Comparison of ENCODE assay signal across 8 mouse cellular contexts in the genomic region with DNA sequence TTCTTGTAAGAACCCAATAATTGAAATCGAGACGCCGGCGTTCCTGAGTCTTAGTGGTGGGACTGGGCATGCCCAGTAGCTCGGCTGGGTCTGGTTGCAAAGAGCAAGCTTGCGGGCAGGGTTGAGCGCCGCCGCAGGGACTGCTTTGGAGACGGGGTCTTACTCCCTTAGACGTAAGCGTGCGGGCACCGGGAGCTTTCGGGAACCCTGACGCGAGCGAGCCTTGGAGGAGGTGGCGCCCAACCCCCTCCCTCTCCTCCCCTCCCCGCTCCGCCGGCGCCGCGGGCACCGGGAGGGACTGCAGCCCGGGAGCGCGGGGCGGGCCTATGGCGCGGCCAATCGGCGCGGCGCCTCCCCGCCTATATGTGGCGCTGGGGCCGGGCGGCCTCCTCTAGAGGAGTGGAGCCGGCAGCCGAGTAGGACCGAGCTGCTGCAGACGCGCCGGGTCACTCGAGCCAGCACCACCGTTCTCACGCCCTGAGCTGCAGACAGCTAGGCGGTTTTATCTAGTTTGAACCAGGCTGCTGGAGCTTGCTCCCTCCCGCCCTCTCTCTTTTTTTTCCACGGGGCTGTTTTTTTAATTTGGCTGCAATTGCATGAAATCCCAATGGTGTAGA. TPM values are rescaled to one million over a fixed set of nuclear protein-coding genes. Genes with fewer than 3 reads are reported as not detected.
DNase-seq lines count a peak whose midpoint lies in the region; ATAC-seq lines count a peak whose summit lies in the region.

No protein-coding gene starts in this region.

- H3K9ac ChIP-seq in embryonic facial prominence, embryonic 11.5 days (replicated peaks; ENCODE audit: low read length), result peak overlapping the region; percentile 99
- peak overlapping the region; percentile 96 for H3K9ac ChIP-seq in midbrain, embryonic 12.5 days (replicated peaks)

- no peaks in the 10 kb centered on the region for H3K27me3 ChIP-seq in embryonic facial prominence, embryonic 11.5 days (ENCODE audit: control insufficient read depth, insufficient read depth, low read length)
- no peaks in the 10 kb centered on the region for H3K27me3 ChIP-seq in limb, embryonic 10.5 days (ENCODE audit: low read depth, poor library complexity, severe bottlenecking)
- no peaks in the 10 kb centered on the region for H3K27me3 ChIP-seq in midbrain, embryonic 12.5 days

- peaks cover 5% of the 10 kb centered on the region for H3K36me3 ChIP-seq in embryonic facial prominence, embryonic 11.5 days (replicated peaks; ENCODE audit: control insufficient read depth, insufficient read depth, low read depth, low read length)
- peaks cover 22% of the 10 kb centered on the region for H3K36me3 ChIP-seq in limb, embryonic 10.5 days
- peaks cover 21% of the 10 kb centered on the region for H3K36me3 ChIP-seq in midbrain, embryonic 12.5 days

- WGBS in embryonic facial prominence, embryonic 11.5 days, result under 1% methylated on average over 33 of the region's 52 CpGs
- under 1% methylated on average over 52 of the region's 52 CpGs for whole genome bisulfite sequencing in limb, embryonic 10.5 days
- under 1% methylated on average over 52 of the region's 52 CpGs for WGBS in midbrain, embryonic 12.5 days

- peak; percentile 94 for ATAC-seq in embryonic facial prominence, embryonic 11.5 days (replicated peaks; ENCODE audit: insufficient number of reproducible peaks, low FRiP score, low TSS enrichment, low read depth)
- ATAC-seq in midbrain, embryonic 12.5 days (ENCODE audit: low FRiP score, low read depth), result peak; percentile 92

- peak overlapping the region; percentile 66 for H3K4me2 ChIP-seq in embryonic facial prominence, embryonic 11.5 days (ENCODE audit: low read depth, low read length)
- H3K4me2 ChIP-seq in midbrain, embryonic 12.5 days (replicated peaks), result peak overlapping the region; percentile 88

- H3K4me3 ChIP-seq in embryonic facial prominence, embryonic 11.5 days (ENCODE audit: low read depth, low read length), result peak overlapping the region; percentile 78
- peak overlapping the region; percentile 74 for H3K4me3 ChIP-seq in limb, embryonic 10.5 days
- peak overlapping the region; percentile 76 for H3K4me3 ChIP-seq in midbrain, embryonic 12.5 days

- peak; percentile 92 for DNase-seq in 3134 (ENCODE audit: extremely low read depth, insufficient read length, low spot score)
- DNase-seq in adrenal gland, postnatal 25 days, result peak; percentile 97
- peak; percentile 96 for DNase-seq in embryonic facial prominence, embryonic 11.5 days (ENCODE audit: low spot score)
- peak; percentile 100 for DNase-seq in heart, adult 11 months
- peak; percentile 95 for DNase-seq in kidney, adult 11 months
- DNase-seq in limb, embryonic 10.5 days (ENCODE audit: low spot score), result peak; percentile 95
- DNase-seq in skeletal muscle tissue, adult 2 months (ENCODE audit: low read depth, low spot score), result peak; percentile 87

- no peaks in the 10 kb centered on the region for H3K9me3 ChIP-seq in embryonic facial prominence, embryonic 11.5 days (replicated peaks; ENCODE audit: control insufficient read depth, low read length)
- H3K9me3 ChIP-seq in limb, embryonic 10.5 days (replicated peaks), result no peaks in the 10 kb centered on the region
- H3K9me3 ChIP-seq in midbrain, embryonic 12.5 days, result no peaks in the 10 kb centered on the region

- 0 out of 2 replicates have a peak, but pooled peaks cover 2% of the 10 kb centered on the region for H3K4me1 ChIP-seq in embryonic facial prominence, embryonic 11.5 days (ENCODE audit: control insufficient read depth, insufficient read depth, low read length)
- peaks cover 34% of the 10 kb centered on the region for H3K4me1 ChIP-seq in limb, embryonic 10.5 days
- H3K4me1 ChIP-seq in midbrain, embryonic 12.5 days, result peaks cover 29% of the 10 kb centered on the region

- H3K27ac ChIP-seq in embryonic facial prominence, embryonic 11.5 days (replicated peaks; ENCODE audit: low read depth, low read length), result peak overlapping the region; percentile 99
- H3K27ac ChIP-seq in limb, embryonic 10.5 days, result peak overlapping the region; percentile 99
- peak overlapping the region; percentile 100 for H3K27ac ChIP-seq in midbrain, embryonic 12.5 days (replicated peaks)

RNA-seq across cellular contexts. Expression of a gene that starts 52.5 kb away (rescaled TPM):
- 4.9 and 5.8 TPM in 2 replicates for total RNA-seq in adrenal gland, postnatal 25 days (2021)
- polyA plus RNA-seq in embryonic facial prominence, embryonic 11.5 days (2014; fragmentation: Nextera tagmentation; extraction: Ambion mirVana), result 23.7 and 26.7 TPM in 2 replicates
- polyA plus RNA-seq in limb, embryonic 10.5 days (2016; fragmentation: Nextera tagmentation; extraction: Ambion mirVana), result 17.2 and 17.3 TPM in 2 replicates
- 52.7 and 56.6 TPM in 2 replicates for polyA plus RNA-seq in midbrain, embryonic 12.5 days (2016; fragmentation: Nextera tagmentation; extraction: Ambion mirVana)

Comparison
In these comparisons a context has a peak if more than half of its experiments do, and no peak if none do; other contexts are left out.
1. Peak in every context shown above with its lines: DNase-seq, ATAC-seq, H3K4me3 ChIP-seq and H3K27ac ChIP-seq.